Mouse (Mus musculus): ENCODE data around the gene Mid2. TPM values are rescaled to one million over a fixed set of nuclear protein-coding genes. Genes with fewer than 3 reads are reported as not detected.
"Not testable (repeated sequence)": the region's sequence is repeated elsewhere in the genome, so short reads cannot be mapped to it uniquely, and the experiment has no call there.

Mid2 gene
- total RNA-seq (2017): 0.19 to 0.29 TPM in 2 of 3 replicates, not detected in the other

- no peak for ATAC-seq (replicated peaks; ENCODE audit: insufficient number of reproducible peaks, low FRiP score, low TSS enrichment, poor library complexity, severe bottlenecking)
These were observed at the start of gene Mid2 for GRCm38 (mm10) chrX:140664479-140665241. TSS of gene Mid2 (plus strand) at chrX:140664599.

- ATAC-seq (replicated peaks; ENCODE audit: insufficient number of reproducible peaks, low FRiP score, low TSS enrichment, poor library complexity, severe bottlenecking): no peak
These were observed 39.4 kb upstream of the Mid2 start for GRCm38 (mm10) chrX:140624875-140625594.

GRCm38 (mm10) chrX:140638028-140638427 is 26.4 kb upstream of the Mid2 start:
- ATAC-seq (replicated peaks; ENCODE audit: insufficient number of reproducible peaks, low FRiP score, low TSS enrichment, poor library complexity, severe bottlenecking): no peak

- ATAC-seq (replicated peaks; ENCODE audit: insufficient number of reproducible peaks, low FRiP score, low TSS enrichment, poor library complexity, severe bottlenecking): no peak
These were observed 24.8 kb upstream of the Mid2 start for GRCm38 (mm10) chrX:140639592-140639991.

- no peak for ATAC-seq (replicated peaks; ENCODE audit: insufficient number of reproducible peaks, low FRiP score, low TSS enrichment, poor library complexity, severe bottlenecking)
These were observed 3.7 kb upstream of the Mid2 start for GRCm38 (mm10) chrX:140660731-140661130.

- no peak for ATAC-seq (replicated peaks; ENCODE audit: insufficient number of reproducible peaks, low FRiP score, low TSS enrichment, poor library complexity, severe bottlenecking)
These were observed 883 bp upstream of the Mid2 start for GRCm38 (mm10) chrX:140663516-140663915.

- no peak for ATAC-seq (replicated peaks; ENCODE audit: insufficient number of reproducible peaks, low FRiP score, low TSS enrichment, poor library complexity, severe bottlenecking)
These were observed 927 bp downstream of the Mid2 start for GRCm38 (mm10) chrX:140665242-140665810.

- no peak for ATAC-seq (replicated peaks; ENCODE audit: insufficient number of reproducible peaks, low FRiP score, low TSS enrichment, poor library complexity, severe bottlenecking)
These were observed 11.0 kb downstream of the Mid2 start for GRCm38 (mm10) chrX:140675444-140675843.

GRCm38 (mm10) chrX:140688335-140688734 is 23.9 kb downstream of the Mid2 start:
- ATAC-seq (replicated peaks; ENCODE audit: insufficient number of reproducible peaks, low FRiP score, low TSS enrichment, poor library complexity, severe bottlenecking): no peak

GRCm38 (mm10) chrX:140697872-140698463 is 33.6 kb downstream of the Mid2 start:
- ATAC-seq (replicated peaks; ENCODE audit: insufficient number of reproducible peaks, low FRiP score, low TSS enrichment, poor library complexity, severe bottlenecking): not testable (repeated sequence)

GRCm38 (mm10) chrX:140703224-140703623 is 38.8 kb downstream of the Mid2 start:
- no peak for ATAC-seq (replicated peaks; ENCODE audit: insufficient number of reproducible peaks, low FRiP score, low TSS enrichment, poor library complexity, severe bottlenecking)

GRCm38 (mm10) chrX:140706077-140706476 is 41.7 kb downstream of the Mid2 start:
- ATAC-seq (replicated peaks; ENCODE audit: insufficient number of reproducible peaks, low FRiP score, low TSS enrichment, poor library complexity, severe bottlenecking): no peak

- ATAC-seq (replicated peaks; ENCODE audit: insufficient number of reproducible peaks, low FRiP score, low TSS enrichment, poor library complexity, severe bottlenecking): no peak
These were observed 58.0 kb downstream of the Mid2 start for GRCm38 (mm10) chrX:140722400-140722799.

- ATAC-seq (replicated peaks; ENCODE audit: insufficient number of reproducible peaks, low FRiP score, low TSS enrichment, poor library complexity, severe bottlenecking): no peak
These were observed 74.6 kb downstream of the Mid2 start for GRCm38 (mm10) chrX:140738986-140739385.

GRCm38 (mm10) chrX:140743213-140743612 is 78.8 kb downstream of the Mid2 start:
- no peak for ATAC-seq (replicated peaks; ENCODE audit: insufficient number of reproducible peaks, low FRiP score, low TSS enrichment, poor library complexity, severe bottlenecking)

- no peak for ATAC-seq (replicated peaks; ENCODE audit: insufficient number of reproducible peaks, low FRiP score, low TSS enrichment, poor library complexity, severe bottlenecking)
These were observed 105.4 kb downstream of the Mid2 start for GRCm38 (mm10) chrX:140769794-140770193.

GRCm38 (mm10) chrX:140805340-140805739 is 140.9 kb downstream of the Mid2 start:
- ATAC-seq (replicated peaks; ENCODE audit: insufficient number of reproducible peaks, low FRiP score, low TSS enrichment, poor library complexity, severe bottlenecking): no peak

- no peak for ATAC-seq (replicated peaks; ENCODE audit: insufficient number of reproducible peaks, low FRiP score, low TSS enrichment, poor library complexity, severe bottlenecking)
These were observed 149.1 kb downstream of the Mid2 start, which contains the start of gene Tex13b for GRCm38 (mm10) chrX:140813312-140814006. TSS of gene Tex13b (minus strand) at chrX:140813433.
